Mouse (Mus musculus) heart, embryonic 13.5 days (tissue): Measurements from ENCODE around the gene Cavin2. TPM values are rescaled to one million over a fixed set of nuclear protein-coding genes. Genes with fewer than 3 reads are reported as not detected.

ENCODE experiments used
- ATAC-seq: fragments of 200-750 bp; cut with Nextera tagmentation; 2 replicates; pipeline ENCODE4 v1.8.0; 2017; ENCODE audit warnings: moderate TSS enrichment; ENCODE audit not compliant: insufficient number of reproducible peaks, low FRiP score, low TSS enrichment; ENCODE audit errors: extremely low read depth
- H3K27ac ChIP-seq: fragments of 300-500 bp; sonication (generic); replicated peaks from 2 replicates; pipeline ENCODE4 v1.5.1; 2015; ENCODE audit warnings: moderate library complexity, mild to moderate bottlenecking, inconsistent platforms
- H3K27me3 ChIP-seq: fragments of 300-500 bp; sonication (generic); replicated peaks from 2 replicates; pipeline ENCODE4 v1.6.1; 2015; ENCODE audit warnings: mild to moderate bottlenecking, inconsistent platforms
- H3K36me3 ChIP-seq: fragments of 300-500 bp; sonication (generic); 2 replicates; pipeline ENCODE4 v1.6.1; 2015; ENCODE audit warnings: mild to moderate bottlenecking, inconsistent platforms
- H3K4me1 ChIP-seq: fragments of 300-500 bp; sonication (generic); 2 replicates; pipeline ENCODE4 v1.6.1; 2015; ENCODE audit warnings: inconsistent platforms
- H3K4me2 ChIP-seq: fragments of 300-500 bp; sonication (generic); 2 replicates; pipeline ENCODE4 v1.6.1; 2015; ENCODE audit warnings: inconsistent platforms, mild to moderate bottlenecking, moderate library complexity
- H3K4me3 ChIP-seq: fragments of 300-500 bp; sonication (generic); 2 replicates; pipeline ENCODE4 v1.5.1; 2015; ENCODE audit warnings: moderate library complexity, mild to moderate bottlenecking, inconsistent platforms
- H3K9ac ChIP-seq: fragments of 300-500 bp; sonication (generic); 2 replicates; pipeline ENCODE4 v1.6.1; 2015; ENCODE audit warnings: inconsistent platforms, mild to moderate bottlenecking, moderate library complexity
- H3K9me3 ChIP-seq: fragments of 300-500 bp; sonication (generic); 2 replicates; pipeline ENCODE4 v1.6.1; 2016; ENCODE audit warnings: inconsistent platforms
- WGBS: fragments of 180-500 bp; shearing (Covaris S2); methylation state at CpG from one replicate; pipeline ENCODE4 v1.1.7; 2015; ENCODE audit warnings: mixed read lengths; 5-methylcytosine and 5-hydroxymethylcytosine counted together
- polyA plus RNA-seq: library from polyadenylated mRNA; unstranded; fragments of >200 nt; fragmentation: Nextera tagmentation; extraction: Ambion mirVana; gene quantifications from 2 replicates; pipeline ENCODE4 v1.2.1, GENCODE M21; 2015

Gene Cavin2
- polyA plus RNA-seq, 1 experiment from 2014 or later = 138 TPM

DNA sequence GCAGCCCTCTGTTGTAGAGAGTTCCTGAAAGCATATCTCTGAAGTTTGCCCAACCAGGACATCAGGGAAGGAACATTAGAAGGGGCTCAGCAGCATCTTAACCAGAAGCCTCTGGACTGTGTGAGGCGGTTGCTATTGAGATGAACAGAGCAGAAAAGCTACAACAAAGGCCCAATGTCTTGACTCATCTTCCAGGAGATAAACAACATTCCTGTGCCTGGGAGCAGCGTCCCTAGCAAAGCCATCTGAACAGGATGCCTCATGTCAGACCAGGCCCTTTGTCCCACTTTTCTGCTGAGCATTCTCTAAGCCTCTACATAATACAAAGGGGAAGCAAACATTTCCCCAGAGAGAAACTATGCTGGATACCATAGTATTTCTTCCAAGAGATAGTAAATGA, 26.6 kb downstream of the Cavin2 start:
- no peak for ATAC-seq
- no peaks in the 10 kb centered on the region for H3K27me3 ChIP-seq
- no peaks in the 10 kb centered on the region for H3K9me3 ChIP-seq
- no peak overlapping the region for H3K4me2 ChIP-seq
- no peak overlapping the region for H3K9ac ChIP-seq
- no peak overlapping the region for H3K4me3 ChIP-seq
- H3K4me1 ChIP-seq = no peaks in the 10 kb centered on the region
- 35% methylated on average over 2 of the region's 2 CpGs for WGBS
- no peak overlapping the region for H3K27ac ChIP-seq
- no peaks in the 10 kb centered on the region for H3K36me3 ChIP-seq

DNA sequence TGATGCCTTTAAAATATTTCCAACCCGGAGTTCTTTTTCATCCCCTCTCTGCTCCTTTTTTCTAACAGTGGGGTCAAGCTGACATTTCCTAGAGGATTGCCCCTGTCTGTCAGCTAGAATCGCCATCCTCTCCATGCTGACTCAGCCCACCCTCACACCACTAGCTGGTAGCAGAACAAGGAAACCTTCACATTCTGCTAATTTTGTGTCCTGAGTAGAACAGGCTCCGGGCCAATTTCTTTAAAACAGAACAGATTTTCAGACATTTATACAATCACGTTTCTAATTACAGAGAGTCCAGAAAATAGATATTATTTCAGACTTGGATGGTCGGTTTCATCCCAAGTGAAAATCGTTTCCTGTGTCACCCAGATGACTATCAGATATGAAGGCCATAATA, 34.6 kb downstream of the Cavin2 start:
- no peak overlapping the region for H3K4me3 ChIP-seq
- H3K36me3 ChIP-seq = no peaks in the 10 kb centered on the region
- H3K9me3 ChIP-seq = no peaks in the 10 kb centered on the region
- H3K27me3 ChIP-seq = no peaks in the 10 kb centered on the region
- peaks cover 17% of the 10 kb centered on the region for H3K4me1 ChIP-seq
- no peak overlapping the region for H3K27ac ChIP-seq
- H3K4me2 ChIP-seq = no peak overlapping the region
- 66% methylated on average over 6 of the region's 6 CpGs for WGBS
- ATAC-seq = no peak
- no peak overlapping the region for H3K9ac ChIP-seq

DNA sequence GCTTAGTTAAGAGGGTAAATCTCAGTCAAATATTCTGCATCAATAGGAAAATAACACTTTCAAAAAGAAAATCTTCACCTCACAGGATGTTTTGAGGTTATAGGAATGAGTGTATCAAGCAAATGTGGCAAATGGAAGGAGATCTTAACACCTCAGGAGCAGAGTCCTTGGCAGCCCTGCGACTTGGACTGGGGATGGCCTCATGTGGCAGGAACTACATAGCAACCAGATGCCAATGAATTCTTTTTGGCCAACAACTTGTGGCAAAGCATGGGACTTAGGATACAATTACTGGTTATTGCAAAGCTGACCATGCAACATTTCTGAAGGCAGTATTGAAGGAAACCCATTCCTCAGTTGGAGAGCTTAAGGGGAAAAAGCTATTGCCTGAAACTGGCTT, 39.6 kb downstream of the Cavin2 start:
- Histone ChIP-seq H3K4me2 (no peak overlapping the region), H3K4me1 (peaks cover 30% of the 10 kb centered on the region), H3K9ac (no peak overlapping the region), H3K4me3 (no peak overlapping the region), H3K27ac (no peak overlapping the region), H3K9me3 (no peaks in the 10 kb centered on the region), H3K36me3 (no peaks in the 10 kb centered on the region), H3K27me3 (no peaks in the 10 kb centered on the region)
- 89% methylated on average over 1 of the region's 1 CpGs for WGBS
- no peak for ATAC-seq

DNA sequence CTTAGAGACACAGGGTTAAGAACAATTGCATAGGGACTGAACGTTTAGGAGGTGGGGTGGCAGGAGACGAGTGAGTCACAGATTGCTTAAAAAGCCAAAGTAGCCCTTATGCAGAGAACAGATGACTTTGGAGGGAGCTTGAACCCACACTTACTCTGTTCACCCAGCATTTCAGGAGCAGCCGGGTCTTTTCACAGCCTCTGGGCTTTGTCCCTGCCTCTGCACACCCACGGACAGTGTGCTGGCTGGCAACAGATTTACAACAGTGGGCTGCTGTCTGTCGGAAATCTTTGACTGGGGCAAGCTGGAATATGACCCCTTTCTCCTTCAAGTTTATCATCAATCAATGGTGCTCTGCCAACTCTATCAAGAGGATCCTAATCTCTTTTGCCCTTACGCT, 44.1 kb downstream of the Cavin2 start:
- ATAC-seq = no peak
- H3K36me3 ChIP-seq = no peaks in the 10 kb centered on the region
- 15% methylated on average over 6 of the region's 6 CpGs for WGBS
- peak overlapping the region; percentile 70; the same call in 1 of the 2 replicates for H3K27ac ChIP-seq
- peaks cover 35% of the 10 kb centered on the region for H3K4me1 ChIP-seq
- no peaks in the 10 kb centered on the region for H3K27me3 ChIP-seq
- no peaks in the 10 kb centered on the region for H3K9me3 ChIP-seq
- H3K9ac ChIP-seq = peak overlapping the region; percentile 76
- H3K4me2 ChIP-seq = peak overlapping the region; percentile 74
- peak overlapping the region; percentile 47 for H3K4me3 ChIP-seq

DNA sequence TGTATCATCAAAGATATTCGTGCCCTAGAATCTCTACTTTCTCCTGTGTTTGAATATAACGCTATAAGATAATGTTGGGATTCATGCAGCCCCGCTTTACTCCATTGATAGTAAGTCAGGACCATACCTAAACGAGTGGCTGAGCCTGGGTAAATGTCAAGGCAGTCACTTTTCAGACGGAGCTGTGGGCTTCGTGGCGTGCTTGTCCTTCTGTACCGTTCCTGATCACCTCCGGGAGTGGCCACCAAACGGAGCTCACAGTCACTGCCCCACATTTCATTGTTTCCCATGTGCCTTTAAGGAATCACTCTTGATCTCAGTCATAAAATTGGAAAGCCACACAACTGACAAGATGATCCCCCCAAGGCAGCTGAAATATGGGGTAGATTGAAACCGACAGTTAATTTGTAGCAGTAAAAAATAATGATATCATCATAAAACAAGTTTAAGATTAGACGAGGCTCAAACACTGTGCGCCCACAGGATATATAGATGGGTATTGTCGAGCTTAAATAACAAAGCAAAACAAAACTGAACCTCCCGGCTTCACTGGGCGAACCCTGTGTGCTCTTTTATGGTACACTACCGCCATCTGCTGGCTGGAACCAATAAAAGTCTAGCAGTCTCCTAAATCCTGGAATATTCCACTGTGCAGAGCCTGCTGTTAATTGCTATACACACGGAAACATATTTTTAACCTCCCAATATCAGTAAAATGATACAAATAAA, 44.8 kb downstream of the Cavin2 start:
- peak overlapping the region; percentile 47 for H3K4me3 ChIP-seq
- H3K4me2 ChIP-seq = peak overlapping the region; percentile 74
- peak overlapping the region; percentile 76 for H3K9ac ChIP-seq
- peak overlapping the region; percentile 70 for H3K27ac ChIP-seq
- ATAC-seq = peak; percentile 63; the same call in 1 of the 2 replicates
- H3K9me3 ChIP-seq = no peaks in the 10 kb centered on the region
- H3K36me3 ChIP-seq = no peaks in the 10 kb centered on the region
- 9% methylated on average over 18 of the region's 18 CpGs for WGBS
- peaks cover 35% of the 10 kb centered on the region for H3K4me1 ChIP-seq
- no peaks in the 10 kb centered on the region for H3K27me3 ChIP-seq

DNA sequence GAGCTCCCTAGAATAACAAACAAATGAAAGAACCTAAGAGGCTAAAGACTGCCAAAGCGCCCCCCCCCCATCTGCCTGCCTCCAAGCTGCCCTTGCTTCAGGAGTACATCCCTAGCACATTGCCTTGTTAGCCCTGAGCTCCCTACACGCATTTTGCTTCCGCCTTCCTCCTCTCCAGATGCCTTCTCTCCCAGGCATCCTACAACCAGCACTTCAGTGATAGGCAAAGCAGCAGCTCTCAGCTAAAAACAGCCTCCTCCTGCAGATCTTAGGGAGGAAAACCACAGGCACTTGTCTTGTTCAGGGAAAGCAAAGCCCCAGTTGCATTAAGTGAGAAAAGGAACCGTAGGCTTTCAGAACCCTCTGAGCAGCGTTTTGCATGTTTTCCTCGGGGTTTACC, 45.4 kb downstream of the Cavin2 start:
- H3K27me3 ChIP-seq = no peaks in the 10 kb centered on the region
- H3K27ac ChIP-seq = peak overlapping the region; percentile 64
- 13% methylated on average over 6 of the region's 6 CpGs for WGBS
- H3K4me1 ChIP-seq = peaks cover 35% of the 10 kb centered on the region
- peak overlapping the region; percentile 74 for H3K4me2 ChIP-seq
- H3K9ac ChIP-seq = peak overlapping the region; percentile 65
- H3K9me3 ChIP-seq = no peaks in the 10 kb centered on the region
- no peaks in the 10 kb centered on the region for H3K36me3 ChIP-seq
- ATAC-seq = peak; percentile 10; the same call in 1 of the 2 replicates
- H3K4me3 ChIP-seq = peak overlapping the region; percentile 47; the same call in 1 of the 2 replicates

DNA sequence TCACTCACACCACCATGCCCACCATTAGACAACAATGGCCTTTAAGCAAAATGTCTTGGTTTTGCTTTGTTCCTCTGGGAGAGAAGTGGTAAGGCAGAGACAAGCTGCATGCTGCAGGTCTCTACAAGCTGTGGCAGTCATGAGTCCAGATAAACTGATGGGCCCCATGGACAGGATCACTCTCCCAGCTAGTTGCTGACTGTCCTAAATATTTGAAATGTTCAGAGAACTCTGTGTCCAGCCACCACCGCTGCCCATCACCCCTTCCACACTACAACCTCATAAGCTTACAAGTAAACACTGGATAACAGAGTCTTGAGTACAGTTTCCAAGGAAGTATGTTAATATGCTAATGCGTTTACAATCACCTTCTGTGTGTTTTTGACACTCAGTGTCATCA, 46.2 kb downstream of the Cavin2 start:
- no peak overlapping the region for H3K4me3 ChIP-seq
- no peaks in the 10 kb centered on the region for H3K36me3 ChIP-seq
- H3K9me3 ChIP-seq = no peaks in the 10 kb centered on the region
- ATAC-seq = no peak
- no peaks in the 10 kb centered on the region for H3K27me3 ChIP-seq
- H3K4me2 ChIP-seq = no peak overlapping the region
- 82% methylated on average over 2 of the region's 2 CpGs for WGBS
- peaks cover 35% of the 10 kb centered on the region for H3K4me1 ChIP-seq
- H3K27ac ChIP-seq = no peak overlapping the region
- H3K9ac ChIP-seq = no peak overlapping the region

DNA sequence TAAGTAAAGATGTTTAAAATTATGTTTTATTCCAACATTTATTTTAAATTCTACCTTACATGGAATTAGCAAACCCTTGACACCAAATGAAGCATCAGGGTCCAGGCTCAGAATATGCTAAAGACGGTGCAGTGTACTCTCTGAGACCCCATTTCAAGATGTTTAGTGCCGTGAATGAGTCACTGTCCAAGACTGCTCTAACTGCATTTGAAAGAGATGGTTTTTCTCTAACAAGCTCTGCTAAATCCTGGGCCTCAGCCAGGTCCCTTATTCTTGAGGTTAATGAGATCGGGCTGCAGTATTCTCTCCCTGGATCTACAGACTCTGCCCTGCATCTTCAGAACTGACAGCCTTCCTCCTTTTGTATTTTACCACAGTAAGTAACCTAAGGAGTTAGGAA, 55.2 kb downstream of the Cavin2 start:
- no peak overlapping the region for H3K9ac ChIP-seq
- no peak for ATAC-seq
- no peak overlapping the region for H3K27ac ChIP-seq
- H3K4me1 ChIP-seq = no peaks in the 10 kb centered on the region
- no peak overlapping the region for H3K4me2 ChIP-seq
- no peak overlapping the region for H3K4me3 ChIP-seq
- H3K36me3 ChIP-seq = no peaks in the 10 kb centered on the region
- no peaks in the 10 kb centered on the region; the same call in 1 of the 2 replicates for H3K9me3 ChIP-seq
- WGBS = 61% methylated on average over 3 of the region's 3 CpGs
- H3K27me3 ChIP-seq = no peaks in the 10 kb centered on the region

DNA sequence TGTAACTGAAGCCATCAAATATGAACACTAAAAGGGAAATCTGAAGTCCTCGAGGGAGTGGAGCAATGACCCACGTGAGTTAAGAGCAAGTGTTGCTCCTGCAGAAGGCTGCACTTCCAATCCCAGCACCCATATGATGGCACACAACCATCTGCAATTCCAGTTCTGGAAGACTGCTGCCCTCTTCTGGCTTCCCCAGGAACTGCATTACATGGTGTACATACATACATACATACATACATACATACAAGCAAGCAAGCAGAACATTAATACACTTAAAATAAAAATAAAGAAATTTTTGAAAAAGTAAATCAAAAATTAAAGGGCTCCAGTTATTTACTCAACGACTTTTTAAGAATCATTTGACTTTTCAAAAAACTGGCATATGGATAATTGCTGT, 58.7 kb downstream of the Cavin2 start:
- no peak overlapping the region for H3K9ac ChIP-seq
- H3K36me3 ChIP-seq = no peaks in the 10 kb centered on the region
- no peaks in the 10 kb centered on the region for H3K27me3 ChIP-seq
- H3K4me3 ChIP-seq = no peak overlapping the region
- no peak overlapping the region for H3K27ac ChIP-seq
- H3K9me3 ChIP-seq = no peaks in the 10 kb centered on the region; the same call in 1 of the 2 replicates
- no peaks in the 10 kb centered on the region for H3K4me1 ChIP-seq
- ATAC-seq = no peak
- WGBS = 74% methylated on average over 3 of the region's 3 CpGs
- H3K4me2 ChIP-seq = no peak overlapping the region

DNA sequence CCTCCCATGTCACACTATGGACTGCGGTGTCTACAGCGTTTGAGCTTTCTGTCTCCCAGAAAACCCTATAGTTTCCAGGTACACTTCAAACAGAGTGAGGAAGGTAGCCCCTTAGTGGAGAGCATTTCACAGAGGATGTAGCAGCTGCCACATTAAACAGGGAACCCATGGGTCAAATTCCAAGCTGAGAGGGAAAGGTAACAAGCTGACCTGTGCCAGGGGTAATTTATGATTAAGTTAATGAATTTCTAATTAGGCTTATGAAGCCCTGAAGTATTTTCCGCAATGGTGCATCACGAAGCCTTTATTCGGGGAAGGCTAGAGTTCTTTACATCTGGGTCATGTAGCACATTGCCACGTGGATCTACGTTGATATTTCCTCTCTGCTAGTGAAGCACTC, 59.7 kb downstream of the Cavin2 start:
- H3K27ac ChIP-seq = no peak overlapping the region
- no peak for ATAC-seq
- no peak overlapping the region for H3K4me3 ChIP-seq
- H3K4me2 ChIP-seq = no peak overlapping the region
- no peaks in the 10 kb centered on the region; the same call in 1 of the 2 replicates for H3K9me3 ChIP-seq
- WGBS = 85% methylated on average over 7 of the region's 7 CpGs
- H3K27me3 ChIP-seq = no peaks in the 10 kb centered on the region
- H3K36me3 ChIP-seq = no peaks in the 10 kb centered on the region
- no peak overlapping the region for H3K9ac ChIP-seq
- H3K4me1 ChIP-seq = no peaks in the 10 kb centered on the region

DNA sequence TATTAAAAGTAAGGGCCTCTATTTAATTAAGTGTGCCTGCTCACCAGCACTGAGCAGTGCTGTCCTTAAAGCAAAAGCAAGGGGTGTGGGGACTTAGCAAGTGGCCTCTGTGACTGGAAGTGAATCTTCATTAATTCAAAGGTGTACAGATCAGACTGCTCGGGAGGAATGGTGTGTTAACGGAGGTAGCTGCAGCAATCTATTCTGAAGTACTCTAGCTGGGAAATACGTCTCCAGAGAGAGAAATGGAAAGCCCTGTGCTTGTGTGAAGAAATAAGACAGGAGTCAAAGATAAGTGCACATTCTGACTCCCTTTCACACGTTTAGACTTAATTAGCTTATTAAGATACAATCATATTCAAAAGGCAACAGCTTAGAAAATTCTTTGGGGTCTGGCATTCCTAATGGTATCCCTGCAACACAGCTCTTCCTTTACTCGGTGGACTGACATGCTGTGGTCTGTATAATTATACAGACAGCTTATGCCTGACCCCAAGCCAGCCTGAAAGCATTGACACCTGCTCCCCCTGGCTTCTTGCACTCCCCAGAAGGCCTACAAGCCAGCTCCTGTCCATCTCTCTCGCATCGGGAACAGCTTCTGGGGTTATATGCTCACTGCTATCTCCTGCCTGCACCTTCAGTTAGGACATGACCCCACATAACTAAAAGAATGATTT, 60.5 kb downstream of the Cavin2 start:
- no peaks in the 10 kb centered on the region; the same call in 1 of the 2 replicates for H3K9me3 ChIP-seq
- no peak overlapping the region for H3K4me3 ChIP-seq
- H3K27me3 ChIP-seq = no peaks in the 10 kb centered on the region
- H3K27ac ChIP-seq = no peak overlapping the region
- no peak for ATAC-seq
- no peaks in the 10 kb centered on the region for H3K36me3 ChIP-seq
- no peak overlapping the region for H3K4me2 ChIP-seq
- H3K9ac ChIP-seq = no peak overlapping the region
- no peaks in the 10 kb centered on the region for H3K4me1 ChIP-seq
- WGBS = 53% methylated on average over 7 of the region's 7 CpGs
